In the genomic region with DNA sequence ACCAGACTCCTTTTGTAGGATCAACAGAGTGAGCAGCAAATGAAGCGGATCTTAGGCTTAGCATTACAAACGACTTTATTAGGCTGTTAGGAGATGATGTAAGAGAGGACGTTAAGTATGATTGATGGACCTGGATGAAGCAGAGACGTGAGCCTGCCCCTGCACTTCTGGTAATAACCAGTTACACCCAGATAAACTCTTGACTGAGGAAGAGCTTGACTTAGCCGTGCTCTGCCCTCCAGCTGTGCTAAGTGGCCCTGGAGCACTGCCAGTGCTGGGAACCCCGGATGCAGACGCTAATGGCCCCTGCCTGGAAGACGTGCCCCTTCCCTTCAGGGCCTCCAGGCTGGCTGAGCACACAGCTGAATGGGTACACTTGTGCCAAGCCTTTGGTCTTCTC, we compare ENCODE assay signal across 18 mouse cellular contexts. TPM values are rescaled to one million over a fixed set of nuclear protein-coding genes. Genes with fewer than 3 reads are reported as not detected.
DNase-seq lines count a peak whose midpoint lies in the region; ATAC-seq and TF ChIP-seq lines count a peak whose summit lies in the region.
"Had no signal": no experiment of that assay in that cellular context is flagged by ENCODE, and none has a peak within 500 bp of the region (broad histone marks: within the 10 kb centered on the region; RNA-seq: fewer than 3 reads in every experiment).

No protein-coding gene starts in this region.

- no peaks in the 10 kb centered on the region for H3K36me3 ChIP-seq in kidney, embryonic 14.5 days (ENCODE audit: control insufficient read depth, insufficient read depth, low read length)
- H3K36me3 ChIP-seq: embryonic facial prominence, embryonic 15.5 days; heart, embryonic 13.5 days; liver, embryonic 13.5 days; midbrain, embryonic 10.5 days had no signal

- peak; percentile 24 for DNase-seq in adrenal gland, postnatal 10 days
- no peak for DNase-seq in adrenal gland, adult 8-10 months
- DNase-seq in kidney, adult 18-20 months, result no peak
- peak; percentile 45 for DNase-seq in brain, embryonic 14.5 days (ENCODE audit: low read depth)
- DNase-seq in retina, embryonic 14.5 days (ENCODE audit: low spot score), result peak; percentile 12
- DNase-seq: cerebellum, adult 8-10 months; left cerebral cortex, postnatal 4 days; liver, embryonic 13.5 days; spleen, adult 18-20 months had no signal

- H3K27me3 ChIP-seq in kidney, embryonic 14.5 days (ENCODE audit: control insufficient read depth, insufficient read depth, low read length), result no peaks in the 10 kb centered on the region
- H3K27me3 ChIP-seq: liver, embryonic 13.5 days had no signal

- 2% methylated on average over 8 of the region's 8 CpGs for WGBS in kidney, embryonic 14.5 days

- H3K9me3 ChIP-seq in kidney, embryonic 14.5 days (ENCODE audit: control insufficient read depth, low read length), result no peaks in the 10 kb centered on the region
- H3K9me3 ChIP-seq: embryonic facial prominence, embryonic 15.5 days; heart, embryonic 13.5 days; liver, embryonic 13.5 days; midbrain, embryonic 10.5 days had no signal

- H3K4me3 ChIP-seq in kidney, embryonic 14.5 days (ENCODE audit: low read length), result no peak overlapping the region
- H3K4me3 ChIP-seq: embryonic facial prominence, embryonic 15.5 days; heart, embryonic 13.5 days; liver, embryonic 13.5 days; midbrain, embryonic 10.5 days; myocyte had no signal

- no peak overlapping the region for H3K27ac ChIP-seq in kidney, embryonic 14.5 days (ENCODE audit: low read depth, low read length)
- H3K27ac ChIP-seq: embryonic facial prominence, embryonic 15.5 days; heart, embryonic 13.5 days; liver, embryonic 13.5 days; midbrain, embryonic 10.5 days had no signal

- no peak for TF ChIP-seq CTCF in brain, embryonic 14.5 days (IDR thresholded peaks at IDR 0.05; ENCODE audit: borderline replicate concordance, extremely low read depth, insufficient read depth, insufficient read length)

- TF ChIP-seq POLR2A in brain, embryonic 14.5 days (IDR thresholded peaks at IDR 0.05; ENCODE audit: borderline replicate concordance, extremely low read depth, insufficient read depth, insufficient read length, poor library complexity, severe bottlenecking), result no peak

- H3K4me1 ChIP-seq in kidney, embryonic 14.5 days (ENCODE audit: control insufficient read depth, insufficient read depth, low read length), result 0 out of 2 replicates have a peak, but pooled peaks cover 5% of the 10 kb centered on the region
- H3K4me1 ChIP-seq: embryonic facial prominence, embryonic 15.5 days; liver, embryonic 13.5 days; midbrain, embryonic 10.5 days had no signal

- H3K9ac ChIP-seq in kidney, embryonic 14.5 days (ENCODE audit: low read depth, low read length), result no peak overlapping the region
- H3K9ac ChIP-seq: embryonic facial prominence, embryonic 15.5 days; heart, embryonic 13.5 days; liver, embryonic 13.5 days had no signal

- peak; percentile 68 for ATAC-seq in kidney, embryonic 14.5 days (ENCODE audit: low FRiP score, low TSS enrichment)
- ATAC-seq in frontal cortex, adult (ENCODE audit: low TSS enrichment), result no peak
- no peak for ATAC-seq in monocyte, adult 5-6 weeks (replicated peaks; ENCODE audit: insufficient number of reproducible peaks, low FRiP score, low TSS enrichment, poor library complexity, severe bottlenecking)
- ATAC-seq: forebrain, embryonic 14.5 days had no signal

- H3K4me2 ChIP-seq in kidney, embryonic 14.5 days (replicated peaks; ENCODE audit: low read depth, low read length), result no peak overlapping the region
- H3K4me2 ChIP-seq: embryonic facial prominence, embryonic 15.5 days; heart, embryonic 13.5 days; liver, embryonic 13.5 days had no signal

RNA-seq across cellular contexts. Expression of gene C2cd4b, which starts 19.3 kb away (rescaled TPM):
- 1 to 10 TPM; 1.5 to 1.9 TPM for total RNA-seq in adrenal gland, postnatal 10 days (2021)
- total RNA-seq in adrenal gland, adult 8-10 months (2022), result under 1 TPM; 0.51 to 0.98 (median 0.80) TPM
- polyA plus RNA-seq in kidney, embryonic 14.5 days (2014; fragmentation: Nextera tagmentation; extraction: Ambion mirVana), result 0.35 and 0.57 TPM in 2 replicates
- polyA plus RNA-seq in brain, embryonic 14.5 days (2012; rRNA removed), result 0.53 and 1.2 TPM in 2 replicates
- total RNA-seq in monocyte, adult 5-6 weeks (2017), result not detected in 3 replicates
- total RNA-seq: gastrocnemius, adult 8-10 months had no signal
- polyA plus RNA-seq: liver, embryonic 13.5 days; midbrain, embryonic 10.5 days; myocyte had no signal

RNA-seq across cellular contexts. Expression of gene C2cd4a, which starts 53.6 kb away (rescaled TPM):
- under 1 TPM in 1 of 2 experiments, not detected in 1; 0.21 TPM for total RNA-seq in adrenal gland, postnatal 10 days (2021)
- total RNA-seq in adrenal gland, adult 8-10 months (2022), result under 1 TPM in 1 of 4 experiments, not detected in 3; 0.80 TPM
- polyA plus RNA-seq in kidney, embryonic 14.5 days (2014; fragmentation: Nextera tagmentation; extraction: Ambion mirVana), result 1.3 and 2.7 TPM in 2 replicates
- polyA plus RNA-seq in brain, embryonic 14.5 days (2012; rRNA removed), result 0.42 and 0.52 TPM in 2 replicates
- total RNA-seq in monocyte, adult 5-6 weeks (2017), result not detected in 3 replicates
- total RNA-seq: gastrocnemius, adult 8-10 months; left cerebral cortex, postnatal 4 days had no signal
- polyA plus RNA-seq: midbrain, embryonic 10.5 days; myocyte had no signal

Comparison
In these comparisons a context has a peak if more than half of its experiments do, and no peak if none do; other contexts are left out.
1. DNase-seq: peak in adrenal gland, postnatal 10 days (single experiment), brain, embryonic 14.5 days (single experiment) and retina, embryonic 14.5 days (single experiment); none in adrenal gland, adult 8-10 months (single experiment) and kidney, adult 18-20 months (single experiment).